Mouse (Mus musculus): ENCODE data around the gene F5. TPM values are rescaled to one million over a fixed set of nuclear protein-coding genes. Genes with fewer than 3 reads are reported as not detected.

Gene F5
- total and polyA plus RNA-seq, 2 experiments: 77.7 to 157 TPM

GRCm38 (mm10) chr1:164132609-164133008 lies 19.0 kb upstream of the F5 start:
- TF ChIP-seq CTCF (IDR thresholded peaks at IDR 0.05; ENCODE audit: low read depth, low read length): no peak
- 74% methylated on average over 1 of the region's 1 CpGs for WGBS
- no peaks in the 10 kb centered on the region for H3K4me1 ChIP-seq (ENCODE audit: control insufficient read depth, insufficient read depth, low read length)
- no peak overlapping the region for H3K27ac ChIP-seq (replicated peaks; ENCODE audit: insufficient read depth, low read depth, low read length)
- H3K79me2 ChIP-seq (ENCODE audit: control insufficient read depth, insufficient read depth, low read length): no peaks in the 10 kb centered on the region
- no peak overlapping the region for H3K9ac ChIP-seq (ENCODE audit: low read depth, low read length)
- no peaks in the 10 kb centered on the region for H3K27me3 ChIP-seq (ENCODE audit: control insufficient read depth, insufficient read depth, low read length)
- no peaks in the 10 kb centered on the region for H3K36me3 ChIP-seq (ENCODE audit: control insufficient read depth, insufficient read depth, low read length)
- no peak overlapping the region for H3K4me3 ChIP-seq (ENCODE audit: insufficient read depth, low read depth, low read length)
- no peak for DNase-seq (ENCODE audit: extremely low read depth, low read depth, low spot score)

GRCm38 (mm10) chr1:164134101-164134500 lies 17.5 kb upstream of the F5 start:
- Histone ChIP-seq H3K4me3 (ENCODE audit: insufficient read depth, low read depth, low read length) (no peak overlapping the region), H3K79me2 (ENCODE audit: control insufficient read depth, insufficient read depth, low read length) (no peaks in the 10 kb centered on the region), H3K27ac (replicated peaks; ENCODE audit: insufficient read depth, low read depth, low read length) (no peak overlapping the region), H3K36me3 (ENCODE audit: control insufficient read depth, insufficient read depth, low read length) (no peaks in the 10 kb centered on the region), H3K27me3 (ENCODE audit: control insufficient read depth, insufficient read depth, low read length) (no peaks in the 10 kb centered on the region), H3K4me1 (ENCODE audit: control insufficient read depth, insufficient read depth, low read length) (no peaks in the 10 kb centered on the region), H3K9ac (ENCODE audit: low read depth, low read length) (no peak overlapping the region)
- TF ChIP-seq POLR2A (IDR thresholded peaks at IDR 0.05; ENCODE audit: extremely low read depth, insufficient read depth, low read length): no peak
- no peak for TF ChIP-seq CTCF (IDR thresholded peaks at IDR 0.05; ENCODE audit: low read depth, low read length)
- DNase-seq (ENCODE audit: extremely low read depth, low read depth, low spot score): no peak
- WGBS: 35% methylated on average over 6 of the region's 6 CpGs

- H3K36me3 ChIP-seq (ENCODE audit: control insufficient read depth, insufficient read depth, low read length): no peaks in the 10 kb centered on the region
- H3K27me3 ChIP-seq (ENCODE audit: control insufficient read depth, insufficient read depth, low read length): no peaks in the 10 kb centered on the region
- 40% methylated on average over 5 of the region's 5 CpGs for WGBS
- H3K9ac ChIP-seq (ENCODE audit: low read depth, low read length): no peak overlapping the region
- no peak for DNase-seq (ENCODE audit: extremely low read depth, low read depth, low spot score)
- TF ChIP-seq CTCF (IDR thresholded peaks at IDR 0.05; ENCODE audit: low read depth, low read length) (no peak), POLR2A (IDR thresholded peaks at IDR 0.05; ENCODE audit: extremely low read depth, insufficient read depth, low read length) (no peak)
- no peak overlapping the region for H3K27ac ChIP-seq (replicated peaks; ENCODE audit: insufficient read depth, low read depth, low read length)
- no peak overlapping the region for H3K4me3 ChIP-seq (ENCODE audit: insufficient read depth, low read depth, low read length)
- H3K79me2 ChIP-seq (ENCODE audit: control insufficient read depth, insufficient read depth, low read length): no peaks in the 10 kb centered on the region
- H3K4me1 ChIP-seq (ENCODE audit: control insufficient read depth, insufficient read depth, low read length): no peaks in the 10 kb centered on the region
Observed at GRCm38 (mm10) chr1:164135360-164135759, 16.3 kb upstream of the F5 start.

GRCm38 (mm10) chr1:164135960-164136359 lies 15.7 kb upstream of the F5 start:
- DNase-seq (ENCODE audit: extremely low read depth, low read depth, low spot score): no peak
- H3K36me3 ChIP-seq (ENCODE audit: control insufficient read depth, insufficient read depth, low read length): no peaks in the 10 kb centered on the region
- H3K27ac ChIP-seq (replicated peaks; ENCODE audit: insufficient read depth, low read depth, low read length): no peak overlapping the region

GRCm38 (mm10) chr1:164136636-164137035 lies 15.0 kb upstream of the F5 start:
- no peak overlapping the region for H3K4me3 ChIP-seq (ENCODE audit: insufficient read depth, low read depth, low read length)
- no peaks in the 10 kb centered on the region for H3K27me3 ChIP-seq (ENCODE audit: control insufficient read depth, insufficient read depth, low read length)
- no peak overlapping the region for H3K9ac ChIP-seq (ENCODE audit: low read depth, low read length)
- H3K79me2 ChIP-seq (ENCODE audit: control insufficient read depth, insufficient read depth, low read length): no peaks in the 10 kb centered on the region
- DNase-seq (ENCODE audit: extremely low read depth, low read depth, low spot score): no peak
- WGBS: 76% methylated on average over 6 of the region's 6 CpGs
- H3K27ac ChIP-seq (replicated peaks; ENCODE audit: insufficient read depth, low read depth, low read length): no peak overlapping the region
- H3K4me1 ChIP-seq (ENCODE audit: control insufficient read depth, insufficient read depth, low read length): no peaks in the 10 kb centered on the region
- TF ChIP-seq CTCF (IDR thresholded peaks at IDR 0.05; ENCODE audit: low read depth, low read length) (no peak), POLR2A (IDR thresholded peaks at IDR 0.05; ENCODE audit: extremely low read depth, insufficient read depth, low read length) (no peak)
- no peaks in the 10 kb centered on the region for H3K36me3 ChIP-seq (ENCODE audit: control insufficient read depth, insufficient read depth, low read length)

More at GRCm38 (mm10) chr1:164135960-164136359, 15.7 kb upstream of the F5 start:
- Histone ChIP-seq H3K4me3 (ENCODE audit: insufficient read depth, low read depth, low read length) (no peak overlapping the region), H3K79me2 (ENCODE audit: control insufficient read depth, insufficient read depth, low read length) (no peaks in the 10 kb centered on the region), H3K9ac (ENCODE audit: low read depth, low read length) (no peak overlapping the region), H3K4me1 (ENCODE audit: control insufficient read depth, insufficient read depth, low read length) (no peaks in the 10 kb centered on the region), H3K27me3 (ENCODE audit: control insufficient read depth, insufficient read depth, low read length) (no peaks in the 10 kb centered on the region)
- TF ChIP-seq POLR2A (IDR thresholded peaks at IDR 0.05; ENCODE audit: extremely low read depth, insufficient read depth, low read length): no peak
- TF ChIP-seq CTCF (IDR thresholded peaks at IDR 0.05; ENCODE audit: low read depth, low read length): no peak
- WGBS: 76% methylated on average over 11 of the region's 11 CpGs

GRCm38 (mm10) chr1:164138365-164139130 lies 13.1 kb upstream of the F5 start:
- H3K27me3 ChIP-seq (ENCODE audit: control insufficient read depth, insufficient read depth, low read length): no peaks in the 10 kb centered on the region
- TF ChIP-seq POLR2A (IDR thresholded peaks at IDR 0.05; ENCODE audit: extremely low read depth, insufficient read depth, low read length): no peak
- peak; percentile 93 for TF ChIP-seq CTCF (IDR thresholded peaks at IDR 0.05; ENCODE audit: low read depth, low read length)
- no peaks in the 10 kb centered on the region for H3K36me3 ChIP-seq (ENCODE audit: control insufficient read depth, insufficient read depth, low read length)
- no peaks in the 10 kb centered on the region for H3K79me2 ChIP-seq (ENCODE audit: control insufficient read depth, insufficient read depth, low read length)
- no peak overlapping the region for H3K4me3 ChIP-seq (ENCODE audit: insufficient read depth, low read depth, low read length)
- DNase-seq (ENCODE audit: extremely low read depth, low read depth, low spot score): peak; percentile 57
- H3K27ac ChIP-seq (replicated peaks; ENCODE audit: insufficient read depth, low read depth, low read length): no peak overlapping the region
- H3K4me1 ChIP-seq (ENCODE audit: control insufficient read depth, insufficient read depth, low read length): no peaks in the 10 kb centered on the region
- H3K9ac ChIP-seq (ENCODE audit: low read depth, low read length): no peak overlapping the region
- 3% methylated on average over 5 of the region's 5 CpGs for WGBS

Measured in liver, adult 2 months (tissue).